7 mouse cellular contexts compared by ENCODE assay signal in genomic region chr11:116854279-116854678, GRCm38 (mm10). TPM values are rescaled to one million over a fixed set of nuclear protein-coding genes. Genes with fewer than 3 reads are reported as not detected.
A peak's percentile ranks its signal among the peaks of the same experiment; 100 is the strongest.
DNase-seq lines count a peak whose midpoint lies in the region; ATAC-seq lines count a peak whose summit lies in the region.

No protein-coding gene starts in this region.

- H3K9ac ChIP-seq in forebrain, embryonic 13.5 days, result peak overlapping the region; percentile 99
- H3K9ac ChIP-seq in limb, embryonic 15.5 days, result peak overlapping the region; percentile 77
- H3K9ac ChIP-seq in stomach, embryonic 16.5 days (ENCODE audit: low read length), result peak overlapping the region; percentile 91

- no peak for DNase-seq in thymus, postnatal 10 days (ENCODE audit: low spot score in 2 of 2)
- no peak for DNase-seq in left cerebral cortex, adult 18-20 months (ENCODE audit: low spot score in 2 of 2)

- H3K36me3 ChIP-seq in megakaryocyte, embryonic 14.5 days (replicated peaks; ENCODE audit: low read length), result peaks cover 49% of the 10 kb centered on the region
- H3K36me3 ChIP-seq in forebrain, embryonic 13.5 days (ENCODE audit: poor library complexity, severe bottlenecking), result peaks cover 22% of the 10 kb centered on the region
- H3K36me3 ChIP-seq in limb, embryonic 15.5 days, result peaks cover 35% of the 10 kb centered on the region
- H3K36me3 ChIP-seq in stomach, embryonic 16.5 days (ENCODE audit: control insufficient read depth, insufficient read depth, low read length), result peaks cover 3% of the 10 kb centered on the region; the same call in 1 of the 2 replicates

- WGBS in forebrain, embryonic 13.5 days, result 47% methylated on average over 10 of the region's 10 CpGs
- 27% methylated on average over 10 of the region's 10 CpGs for WGBS in limb, embryonic 15.5 days
- WGBS in stomach, embryonic 16.5 days, result 26% methylated on average over 10 of the region's 10 CpGs

- H3K9me3 ChIP-seq in megakaryocyte, embryonic 14.5 days, result no peaks in the 10 kb centered on the region
- no peaks in the 10 kb centered on the region for H3K9me3 ChIP-seq in forebrain, embryonic 13.5 days (replicated peaks)
- no peaks in the 10 kb centered on the region for H3K9me3 ChIP-seq in limb, embryonic 15.5 days
- H3K9me3 ChIP-seq in stomach, embryonic 16.5 days (replicated peaks; ENCODE audit: control insufficient read depth, low read length), result no peaks in the 10 kb centered on the region

- H3K4me3 ChIP-seq in megakaryocyte, embryonic 14.5 days (replicated peaks), result peak overlapping the region; percentile 100
- H3K4me3 ChIP-seq in forebrain, embryonic 13.5 days, result peak overlapping the region; percentile 97
- peak overlapping the region; percentile 98 for H3K4me3 ChIP-seq in limb, embryonic 15.5 days
- H3K4me3 ChIP-seq in stomach, embryonic 16.5 days (replicated peaks; ENCODE audit: low read length), result peak overlapping the region; percentile 99

- no peak overlapping the region for H3K27ac ChIP-seq in forebrain, embryonic 13.5 days
- peak overlapping the region; percentile 99; the same call in 1 of the 2 replicates for H3K27ac ChIP-seq in limb, embryonic 15.5 days
- peak overlapping the region; percentile 99 for H3K27ac ChIP-seq in stomach, embryonic 16.5 days (ENCODE audit: low read length)

- no peaks in the 10 kb centered on the region for H3K27me3 ChIP-seq in megakaryocyte, embryonic 14.5 days (replicated peaks)
- no peaks in the 10 kb centered on the region for H3K27me3 ChIP-seq in forebrain, embryonic 13.5 days
- no peaks in the 10 kb centered on the region for H3K27me3 ChIP-seq in limb, embryonic 15.5 days
- no peaks in the 10 kb centered on the region for H3K27me3 ChIP-seq in stomach, embryonic 16.5 days (ENCODE audit: control insufficient read depth, insufficient read depth, low read length)

- peaks cover 22% of the 10 kb centered on the region; the same call in 1 of the 2 replicates for H3K4me1 ChIP-seq in megakaryocyte, embryonic 14.5 days
- H3K4me1 ChIP-seq in forebrain, embryonic 13.5 days, result peaks cover 34% of the 10 kb centered on the region
- peaks cover 19% of the 10 kb centered on the region for H3K4me1 ChIP-seq in limb, embryonic 15.5 days
- peaks cover 14% of the 10 kb centered on the region for H3K4me1 ChIP-seq in stomach, embryonic 16.5 days (ENCODE audit: control insufficient read depth, insufficient read depth, low read length)

- ATAC-seq in megakaryocyte, adult 5-6 weeks (ENCODE audit: poor library complexity, severe bottlenecking), result no peak
- no peak for ATAC-seq in forebrain, embryonic 13.5 days
- ATAC-seq in limb, embryonic 15.5 days (ENCODE audit: insufficient number of reproducible peaks, low FRiP score, low TSS enrichment, low read depth), result no peak
- no peak for ATAC-seq in stomach, embryonic 16.5 days (ENCODE audit: insufficient read depth, low FRiP score)

- H3K4me2 ChIP-seq in forebrain, embryonic 13.5 days, result peak overlapping the region; percentile 82
- peak overlapping the region; percentile 48 for H3K4me2 ChIP-seq in limb, embryonic 15.5 days
- H3K4me2 ChIP-seq in stomach, embryonic 16.5 days (ENCODE audit: low read depth, low read length), result peak overlapping the region; percentile 53

RNA-seq across cellular contexts. Expression of gene Srsf2, which starts 1.4 kb away (rescaled TPM):
- 784 and 1,500 TPM in 2 replicates for polyA plus RNA-seq in megakaryocyte, embryonic 14.5 days (2012; ENCODE audit: insufficient read depth, low replicate concordance)
- total RNA-seq in megakaryocyte, adult 5-6 weeks (2015), result 784 and 845 TPM in 2 replicates
- 315 and 355 TPM in 2 replicates for total RNA-seq in megakaryocyte, adult 5-6 weeks (2017)
- 750 and 773 TPM in 2 replicates for polyA plus RNA-seq in forebrain, embryonic 13.5 days (2015; fragmentation: Nextera tagmentation; extraction: Ambion mirVana)
- polyA plus RNA-seq in limb, embryonic 15.5 days (2015; fragmentation: Nextera tagmentation; extraction: Ambion mirVana), result 596 and 658 TPM in 2 replicates
- 528 and 578 TPM in 2 replicates for polyA plus RNA-seq in stomach, embryonic 16.5 days (2015; fragmentation: Nextera tagmentation; extraction: Ambion mirVana)
- 100 to 1,000 TPM; 155 to 157 TPM for total RNA-seq in left cerebral cortex, adult 18-20 months (2021)

RNA-seq across cellular contexts. Expression of gene Mfsd11, which starts 2.0 kb away (rescaled TPM):
- polyA plus RNA-seq in megakaryocyte, embryonic 14.5 days (2012; ENCODE audit: insufficient read depth, low replicate concordance), result 12.5 and 24.2 TPM in 2 replicates
- total RNA-seq in megakaryocyte, adult 5-6 weeks (2015), result 22.2 and 26.2 TPM in 2 replicates
- 17.6 and 26.5 TPM in 2 replicates for total RNA-seq in megakaryocyte, adult 5-6 weeks (2017)
- 38.0 and 39.4 TPM in 2 replicates for polyA plus RNA-seq in forebrain, embryonic 13.5 days (2015; fragmentation: Nextera tagmentation; extraction: Ambion mirVana)
- 41.4 and 48.0 TPM in 2 replicates for polyA plus RNA-seq in limb, embryonic 15.5 days (2015; fragmentation: Nextera tagmentation; extraction: Ambion mirVana)
- polyA plus RNA-seq in stomach, embryonic 16.5 days (2015; fragmentation: Nextera tagmentation; extraction: Ambion mirVana), result 33.3 and 43.7 TPM in 2 replicates
- 10 to 100 TPM; 40.3 to 44.9 TPM for total RNA-seq in left cerebral cortex, adult 18-20 months (2021)

RNA-seq across cellular contexts. Expression of gene Jmjd6, which starts 11.0 kb away (rescaled TPM):
- 29.3 and 63.2 TPM in 2 replicates for polyA plus RNA-seq in megakaryocyte, embryonic 14.5 days (2012; ENCODE audit: insufficient read depth, low replicate concordance)
- 33.4 and 37.4 TPM in 2 replicates for total RNA-seq in megakaryocyte, adult 5-6 weeks (2015)
- total RNA-seq in megakaryocyte, adult 5-6 weeks (2017), result 36.3 and 37.7 TPM in 2 replicates
- 77.7 and 78.0 TPM in 2 replicates for polyA plus RNA-seq in forebrain, embryonic 13.5 days (2015; fragmentation: Nextera tagmentation; extraction: Ambion mirVana)
- 83.4 and 86.0 TPM in 2 replicates for polyA plus RNA-seq in limb, embryonic 15.5 days (2015; fragmentation: Nextera tagmentation; extraction: Ambion mirVana)
- 68.8 and 69.1 TPM in 2 replicates for polyA plus RNA-seq in stomach, embryonic 16.5 days (2015; fragmentation: Nextera tagmentation; extraction: Ambion mirVana)
- 10 to 100 TPM; 28.3 to 31.3 TPM for total RNA-seq in left cerebral cortex, adult 18-20 months (2021)

RNA-seq across cellular contexts. Expression of gene Mettl23, which starts 11.2 kb away (rescaled TPM):
- polyA plus RNA-seq in megakaryocyte, embryonic 14.5 days (2012; ENCODE audit: insufficient read depth, low replicate concordance), result 14.3 and 18.3 TPM in 2 replicates
- total RNA-seq in megakaryocyte, adult 5-6 weeks (2015), result 55.4 and 61.3 TPM in 2 replicates
- total RNA-seq in megakaryocyte, adult 5-6 weeks (2017), result 38.5 and 42.6 TPM in 2 replicates
- 83.6 and 85.7 TPM in 2 replicates for polyA plus RNA-seq in forebrain, embryonic 13.5 days (2015; fragmentation: Nextera tagmentation; extraction: Ambion mirVana)
- polyA plus RNA-seq in limb, embryonic 15.5 days (2015; fragmentation: Nextera tagmentation; extraction: Ambion mirVana), result 70.4 and 76.0 TPM in 2 replicates
- polyA plus RNA-seq in stomach, embryonic 16.5 days (2015; fragmentation: Nextera tagmentation; extraction: Ambion mirVana), result 51.9 and 58.9 TPM in 2 replicates
- 10 to 100 TPM; 23.8 to 25.8 TPM for total RNA-seq in left cerebral cortex, adult 18-20 months (2021)

RNA-seq across cellular contexts. Expression of gene Mxra7, which starts 26.4 kb away (rescaled TPM):
- not detected in 2 replicates for polyA plus RNA-seq in megakaryocyte, embryonic 14.5 days (2012; ENCODE audit: insufficient read depth, low replicate concordance)
- 0.55 TPM in 1 of 2 replicates, not detected in the other for total RNA-seq in megakaryocyte, adult 5-6 weeks (2015)
- total RNA-seq in megakaryocyte, adult 5-6 weeks (2017), result 0.33 TPM in 1 of 2 replicates, not detected in the other
- 14.4 and 14.8 TPM in 2 replicates for polyA plus RNA-seq in forebrain, embryonic 13.5 days (2015; fragmentation: Nextera tagmentation; extraction: Ambion mirVana)
- 17.1 and 18.6 TPM in 2 replicates for polyA plus RNA-seq in limb, embryonic 15.5 days (2015; fragmentation: Nextera tagmentation; extraction: Ambion mirVana)
- polyA plus RNA-seq in stomach, embryonic 16.5 days (2015; fragmentation: Nextera tagmentation; extraction: Ambion mirVana), result 12.1 and 15.7 TPM in 2 replicates
- total RNA-seq in left cerebral cortex, adult 18-20 months (2021), result 10 to 100 TPM; 17.5 to 20.2 TPM
